Mouse (Mus musculus) gastrocnemius, postnatal 10 days (tissue): ENCODE measurements around the gene Hacd3. TPM values are rescaled to one million over a fixed set of nuclear protein-coding genes. Genes with fewer than 3 reads are reported as not detected.

Experiments used
- DNase-seq: peaks from one replicate; pipeline ENCODE4 v3.0.0; 2021; ENCODE audit warnings: mixed read lengths
- microRNA-seq, 2 experiments: library from miRNA; unstranded; fragments of <30 nt; microRNA quantifications; one replicate each; pipeline ENCODE4 v1.2.0; 2021
- total RNA-seq, 2 experiments: library from RNA; stranded (reverse); gene quantifications; 2 replicates each; pipeline ENCODE4 v1.2.3; 2021

Gene Hacd3
- total RNA-seq, 2 experiments from 2014 or later = 14.4 to 16.7 TPM

- no peak for DNase-seq
Observed at GRCm38 (mm10) chr9:64951161-64951657, 70.3 kb downstream of the Hacd3 start, which contains the start of gene Slc24a1. Slc24a1 (minus strand) TSS chr9:64951607.

- no peak for DNase-seq
Observed at GRCm38 (mm10) chr9:64947483-64948095, 73.9 kb downstream of the Hacd3 start.

GRCm38 (mm10) chr9:64943997-64944396 is 77.5 kb downstream of the Hacd3 start:
- DNase-seq = no peak

GRCm38 (mm10) chr9:64941650-64942049 is 79.8 kb downstream of the Hacd3 start:
- DNase-seq = no peak

GRCm38 (mm10) chr9:64940731-64941346 is 80.7 kb downstream of the Hacd3 start:
- no peak for DNase-seq

- no peak for DNase-seq
Observed at GRCm38 (mm10) chr9:64939790-64940189, 81.7 kb downstream of the Hacd3 start.

GRCm38 (mm10) chr9:64939281-64939680 is 82.2 kb downstream of the Hacd3 start:
- DNase-seq = no peak

GRCm38 (mm10) chr9:64938535-64938934 is 83.0 kb downstream of the Hacd3 start:
- DNase-seq = no peak

GRCm38 (mm10) chr9:64937491-64937890 is 84.0 kb downstream of the Hacd3 start:
- DNase-seq = no peak

Small RNAs within 50 kb of the gene (microRNA-seq; reads per million reads assigned to microRNA genes)
- gene Gm25640 = 0 reads per million in 2 experiments

Other genes starting within 250 kb of the Hacd3 start
- gene Dennd4a, start 210.4 kb downstream of the Hacd3 start, total RNA-seq = 10 to 100 TPM in 1 of 2 experiments, 1 to 10 TPM in 1; 7.7 to 13.1 TPM
- not detected for gene Slc24a1, start 70.1 kb downstream of the Hacd3 start, total RNA-seq
- 10 to 100 TPM; 22.1 to 23.9 TPM for gene Ints14, start 60.8 kb downstream of the Hacd3 start, total RNA-seq
- 100 to 1,000 TPM; 103 to 116 TPM for gene Dpp8, start 10.7 kb upstream of the Hacd3 start, total RNA-seq
- gene Igdcc4, start 79.8 kb upstream of the Hacd3 start, total RNA-seq = 10 to 100 TPM; 60.4 to 79.2 TPM
- under 1 TPM; 0.59 to 0.65 TPM for gene Igdcc3, start 119.5 kb upstream of the Hacd3 start, total RNA-seq
- 1 to 10 TPM; 6.6 to 8.1 TPM for gene Parp16, start 173.7 kb upstream of the Hacd3 start, total RNA-seq
- 100 to 1,000 TPM; 101 to 103 TPM for gene Cilp, start 243.5 kb upstream of the Hacd3 start, total RNA-seq